Mouse (Mus musculus) CH12.LX (cell line): ENCODE data around the gene Pxdc1. TPM values are rescaled to one million over a fixed set of nuclear protein-coding genes. Genes with fewer than 3 reads are reported as not detected.

Source experiments
- DNase-seq: peaks from one replicate; pipeline ENCODE4 v3.0.0-alpha.2; 2013; ENCODE audit errors: extremely low read depth
- H3K27ac ChIP-seq: 2 replicates; pipeline ENCODE4 v1.5.1; 2012; ENCODE audit warnings: low read depth, mild to moderate bottlenecking, control low read depth, moderate library complexity; ENCODE audit not compliant: insufficient read depth
- H3K27me3 ChIP-seq: replicated peaks from 2 replicates; pipeline ENCODE3; 2012; ENCODE audit warnings: inconsistent platforms
- H3K36me3 ChIP-seq, 2 experiments: replicated peaks in 1 of 2; 2 replicates each; pipeline versions ENCODE3 to v1.6.1; 2012; ENCODE audit warnings: inconsistent platforms in 1 of 2, low read length in 1 of 2, mild to moderate bottlenecking in 1 of 2, mixed read lengths in 1 of 2, moderate library complexity in 1 of 2; ENCODE audit not compliant: control insufficient read depth in 1 of 2, insufficient read depth in 1 of 2
- H3K4me1 ChIP-seq, 2 experiments: 2 replicates each; pipeline ENCODE4 v1.6.1; 2012; ENCODE audit warnings: inconsistent platforms in 1 of 2, moderate library complexity in 1 of 2; ENCODE audit not compliant: insufficient read depth in 2 of 2, control insufficient read depth in 1 of 2
- H3K4me2 ChIP-seq: 2 replicates; pipeline ENCODE4 v1.6.1; 2012; ENCODE audit warnings: low read depth, mild to moderate bottlenecking, control low read depth; ENCODE audit not compliant: poor library complexity, insufficient read depth, severe bottlenecking
- H3K4me3 ChIP-seq, 3 experiments: fragments of 150-350 bp in 1 of 3; sonication (generic) in 1 of 3; replicated peaks in 1 of 3; 2 replicates each; pipeline versions ENCODE3 to v1.5.1; 2011 to 2012; ENCODE audit warnings: low read depth in 2 of 3, low read length in 2 of 3, mild to moderate bottlenecking in 2 of 3, moderate library complexity in 2 of 3, control low read depth in 1 of 3, improper control_type of control experiment in 1 of 3, inconsistent platforms in 1 of 3, mixed read lengths in 1 of 3; ENCODE audit not compliant: poor library complexity in 1 of 3
- H3K79me2 ChIP-seq: replicated peaks from 2 replicates; pipeline ENCODE4 v1.6.1; 2012; ENCODE audit warnings: mild to moderate bottlenecking, moderate library complexity; ENCODE audit not compliant: control insufficient read depth, poor library complexity, insufficient read depth, severe bottlenecking; ENCODE audit errors: extremely low read depth
- H3K9ac ChIP-seq: 2 replicates; pipeline ENCODE4 v1.6.1; 2012; ENCODE audit warnings: low read depth, mild to moderate bottlenecking, control low read depth, moderate library complexity; ENCODE audit not compliant: insufficient read depth
- H3K9me3 ChIP-seq: replicated peaks from 2 replicates; pipeline ENCODE3; 2012; ENCODE audit warnings: low read length, inconsistent platforms, mixed read lengths
- BHLHE40 ChIP-seq: IDR thresholded peaks from 2 replicates; pipeline ENCODE4 v1.6.1; 2011; ENCODE audit warnings: mild to moderate bottlenecking, low read depth, low read length, improper control_type of control experiment
- CHD2 ChIP-seq: IDR thresholded peaks from 2 replicates; pipeline ENCODE4 v1.6.1; 2011; ENCODE audit warnings: low read length, improper control_type of control experiment
- ETS1 ChIP-seq: conservative IDR thresholded peaks from 2 replicates; pipeline ENCODE4 v1.6.1; 2012; ENCODE audit warnings: low read depth, mild to moderate bottlenecking, inconsistent platforms, low read length, improper control_type of control experiment, moderate library complexity
- GABPA ChIP-seq: IDR thresholded peaks from 2 replicates; pipeline ENCODE4 v1.6.1; 2012; ENCODE audit warnings: low read depth, low read length, improper control_type of control experiment, inconsistent platforms; ENCODE audit not compliant: insufficient replicate concordance
- MAFK ChIP-seq: IDR thresholded peaks from 2 replicates; pipeline ENCODE4 v1.6.1; 2011; ENCODE audit warnings: low read length, improper control_type of control experiment; ENCODE audit not compliant: insufficient replicate concordance
- MAX ChIP-seq: IDR thresholded peaks from 2 replicates; pipeline ENCODE4 v1.6.1; 2011; ENCODE audit warnings: low read length, improper control_type of control experiment
- MAZ ChIP-seq: IDR thresholded peaks from 2 replicates; pipeline ENCODE4 v1.6.1; 2012; ENCODE audit warnings: low read depth, mild to moderate bottlenecking, inconsistent platforms, low read length, improper control_type of control experiment, moderate library complexity
- MEF2A ChIP-seq: IDR thresholded peaks from 2 replicates; pipeline ENCODE4 v1.6.1; 2014; ENCODE audit warnings: low read depth, mild to moderate bottlenecking, inconsistent platforms, low read length, improper control_type of control experiment, borderline replicate concordance
- NELFE ChIP-seq: IDR thresholded peaks from 2 replicates; pipeline ENCODE4 v1.6.1; 2011; ENCODE audit warnings: low read depth, low read length, improper control_type of control experiment
- NRF1 ChIP-seq: IDR thresholded peaks from 2 replicates; pipeline ENCODE4 v1.6.1; 2014; ENCODE audit warnings: low read depth, mild to moderate bottlenecking, inconsistent platforms, low read length, improper control_type of control experiment, moderate library complexity
- POLR2A ChIP-seq: IDR thresholded peaks from 2 replicates; pipeline ENCODE4 v1.6.1; 2011; ENCODE audit warnings: low read depth, mild to moderate bottlenecking, improper control_type of control experiment, low read length
- POLR2AphosphoS2 ChIP-seq: IDR thresholded peaks from 2 replicates; pipeline ENCODE4 v1.6.1; 2011; ENCODE audit warnings: low read depth, low read length, improper control_type of control experiment
- RAD21 ChIP-seq: IDR thresholded peaks from 2 replicates; pipeline ENCODE4 v1.6.1; 2011; ENCODE audit warnings: low read depth, mild to moderate bottlenecking, low read length, improper control_type of control experiment, moderate library complexity
- RCOR1 ChIP-seq: conservative IDR thresholded peaks from 2 replicates; pipeline ENCODE4 v1.6.1; 2012; ENCODE audit warnings: low read depth, mild to moderate bottlenecking, inconsistent platforms, low read length, improper control_type of control experiment
- SIN3A ChIP-seq: IDR thresholded peaks from 2 replicates; pipeline ENCODE4 v1.6.1; 2012; ENCODE audit warnings: low read length, improper control_type of control experiment, inconsistent platforms
- SMC3 ChIP-seq: IDR thresholded peaks from 2 replicates; pipeline ENCODE4 v1.6.1; 2011; ENCODE audit warnings: low read depth, low read length, improper control_type of control experiment
- TBP ChIP-seq: conservative IDR thresholded peaks from 2 replicates; pipeline ENCODE4 v1.6.1; 2011; ENCODE audit warnings: low read depth, low read length, improper control_type of control experiment
- UBTF ChIP-seq: IDR thresholded peaks from 2 replicates; pipeline ENCODE4 v1.6.1; 2012; ENCODE audit warnings: low read depth, mild to moderate bottlenecking, inconsistent platforms, low read length, improper control_type of control experiment, moderate library complexity
- USF1 ChIP-seq: IDR thresholded peaks from 2 replicates; pipeline ENCODE4 v1.6.1; 2014; ENCODE audit warnings: low read depth, mild to moderate bottlenecking, inconsistent platforms, low read length, improper control_type of control experiment
- USF2 ChIP-seq: conservative IDR thresholded peaks from 2 replicates; pipeline ENCODE4 v1.6.1; 2011; ENCODE audit warnings: low read depth, low read length, improper control_type of control experiment
- ZKSCAN1 ChIP-seq: IDR thresholded peaks from 2 replicates; pipeline ENCODE4 v1.6.1; 2012; ENCODE audit warnings: low read depth, inconsistent platforms, low read length, improper control_type of control experiment, borderline replicate concordance
- ZMIZ1 ChIP-seq: IDR thresholded peaks from 2 replicates; pipeline ENCODE4 v1.6.1; 2012; ENCODE audit warnings: low read depth, mild to moderate bottlenecking, inconsistent platforms, low read length, improper control_type of control experiment
- ZNF384 ChIP-seq: IDR thresholded peaks from 2 replicates; pipeline ENCODE4 v1.6.1; 2012; ENCODE audit warnings: low read depth, low read length, improper control_type of control experiment, inconsistent platforms
- dilution Hi-C: fragments of 300-500 bp; cut with MboI; formaldehyde crosslinking; loops from 2 replicates; pipeline ENCODE4 v1.14.3; 2020; ENCODE audit warnings: low sequenced_read_pairs; ENCODE audit not compliant: extremely low pct_unique_long_range_greater_than_20kb, extremely low pct_ligation_motif_present
- in situ Hi-C: fragments of 300-500 bp; cut with MboI; formaldehyde crosslinking; loops from 3 replicates; pipeline ENCODE4 v1.14.3; 2019; ENCODE audit warnings: low sequenced_read_pairs, low pct_ligation_motif_present, low pct_unique_long_range_greater_than_20kb, mixed read lengths
- polyA plus RNA-seq: library from polyadenylated mRNA; unstranded; fragments of >175 nt; gene quantifications from 2 replicates; pipeline ENCODE4 v1.2.1, GENCODE M21; 2012; ENCODE audit warnings: low read depth; ENCODE audit not compliant: insufficient read length
- total RNA-seq, 2 experiments: library from RNA; depleted of rRNA; stranded (reverse); fragments of 300-350 nt in 1 of 2; fragments of >200 nt in 1 of 2; gene quantifications; 2 replicates each; pipeline ENCODE4 v1.2.3; 2012 to 2014

The Pxdc1 gene
- not detected in 2 replicates for total RNA-seq (2012; rRNA removed)
- total RNA-seq (2014; rRNA removed): not detected in 2 replicates
- not detected in 2 replicates for polyA plus RNA-seq

DNA sequence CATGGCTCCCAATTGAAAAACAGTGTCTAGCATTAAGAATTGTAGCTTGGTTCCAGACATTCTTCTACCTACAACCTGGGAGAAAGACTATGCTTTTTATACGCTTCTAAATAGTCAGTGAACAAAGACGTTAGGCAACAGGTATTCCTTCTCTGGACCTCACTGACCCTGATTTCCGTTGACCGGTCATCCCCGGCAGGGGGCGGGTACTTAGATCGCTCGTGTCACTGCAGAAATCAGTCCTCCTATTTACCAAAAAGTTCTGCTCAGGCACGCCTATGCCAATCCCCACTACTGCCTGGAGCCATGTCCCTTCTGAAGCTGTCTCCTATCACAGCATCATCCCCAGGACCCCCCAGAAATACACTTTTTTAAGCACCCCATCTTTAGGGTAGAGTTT is at the start of gene Pxdc1:
TSS of gene Pxdc1 (minus strand) at position 96 of the 400 bp plus-strand sequence.
- no peaks in the 10 kb centered on the region for H3K79me2 ChIP-seq
- no peaks in the 10 kb centered on the region for H3K27me3 ChIP-seq
- H3K4me1 ChIP-seq: peaks cover 0 to 23% of the 10 kb centered on the region in 2 experiments; a peak in 2 of 4 replicates
- no peaks in the 10 kb centered on the region for H3K36me3 ChIP-seq
- dilution Hi-C loops: no loop called here
- in situ Hi-C loops: no loop called here
- no peak within 1 kb of the TSS for H3K9ac ChIP-seq
- TF ChIP-seq RCOR1 (no peak), POLR2AphosphoS2 (no peak), UBTF (no peak), MAX (no peak), RAD21 (no peak), ETS1 (no peak), USF2 (no peak), NELFE (no peak), CHD2 (no peak), TBP (no peak), NRF1 (no peak), GABPA (no peak), POLR2A (no peak)
- DNase-seq: no peak
- no peak within 1 kb of the TSS for H3K4me2 ChIP-seq
- H3K9me3 ChIP-seq: peaks cover 21% of the 10 kb centered on the region
- no peak within 1 kb of the TSS for H3K4me3 ChIP-seq
- H3K27ac ChIP-seq: no peak within 1 kb of the TSS

DNA sequence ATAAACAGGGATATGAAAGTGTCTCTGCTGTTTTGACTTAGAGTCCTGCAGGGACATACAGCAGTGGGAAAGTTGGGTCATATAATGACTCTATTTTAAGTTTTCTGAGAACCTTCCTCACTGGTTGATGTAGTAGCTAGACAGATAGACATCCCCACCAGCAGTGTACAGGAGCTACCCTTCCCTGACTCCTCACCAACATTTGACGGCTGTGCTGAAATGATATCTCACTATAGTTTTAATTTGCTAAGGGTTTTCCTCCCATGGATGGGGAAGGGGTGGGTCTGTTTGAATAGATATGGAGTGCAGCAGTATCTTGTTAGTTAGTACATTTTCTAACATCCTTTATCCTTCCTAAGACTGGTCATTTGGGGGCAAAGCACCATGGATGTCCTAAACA is 47.3 kb upstream of the Pxdc1 start:
- H3K27me3 ChIP-seq: no peaks in the 10 kb centered on the region
- peaks cover 9 to 54% of the 10 kb centered on the region in 2 experiments; a peak in 3 of 4 replicates for H3K4me1 ChIP-seq
- TF ChIP-seq BHLHE40 (no peak), USF1 (no peak), ZNF384 (no peak), TBP (no peak), ZKSCAN1 (no peak), ZMIZ1 (no peak), POLR2AphosphoS2 (no peak), SIN3A (no peak), SMC3 (no peak), MAZ (no peak), MEF2A (no peak), MAFK (no peak)
- dilution Hi-C loops (no loop called here), in situ Hi-C loops (no loop called here)
- H3K9ac ChIP-seq: no peak overlapping the region
- no peak overlapping the region for H3K4me3 ChIP-seq
- no peaks in the 10 kb centered on the region for H3K9me3 ChIP-seq
- no peaks in the 10 kb centered on the region for H3K79me2 ChIP-seq
- no peak overlapping the region for H3K27ac ChIP-seq
- no peaks in the 10 kb centered on the region for H3K36me3 ChIP-seq
- DNase-seq: no peak
- no peak overlapping the region for H3K4me2 ChIP-seq
